Comparison of ENCODE assay signal across 31 mouse cellular contexts in the genomic region with DNA sequence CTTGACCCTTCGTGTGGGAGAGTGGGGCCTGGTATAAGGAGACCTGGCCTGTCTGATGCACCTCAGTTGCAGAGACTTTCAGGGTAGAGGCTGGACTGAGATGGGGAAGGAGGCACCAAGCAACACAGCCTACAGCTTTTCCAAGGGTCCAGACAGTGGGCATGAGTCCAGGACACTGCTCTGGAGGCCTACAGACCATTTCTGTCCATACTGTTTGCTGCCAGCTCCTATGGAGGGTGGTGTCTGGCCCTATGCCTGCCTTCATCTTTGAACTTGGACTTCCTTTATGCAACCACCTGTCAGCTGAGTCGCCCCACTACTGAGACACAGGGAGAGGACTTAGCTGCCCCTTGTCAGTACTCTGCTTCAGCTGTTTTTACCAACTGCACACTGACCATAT.
"Had no signal": no experiment of that assay in that cellular context is flagged by ENCODE, and none has a peak within 500 bp of the region (broad histone marks: within the 10 kb centered on the region; RNA-seq: fewer than 3 reads in every experiment).

No protein-coding gene starts in this region.

- H3K4me1 ChIP-seq: liver, embryonic 12.5 days; liver, embryonic 13.5 days; liver, embryonic 15.5 days; lung, embryonic 15.5 days; megakaryocyte, embryonic 14.5 days had no signal

- ATAC-seq: liver, embryonic 12.5 days; liver, postnatal 0 days; lung, postnatal 0 days; midbrain, embryonic 13.5 days; midbrain, embryonic 15.5 days; midbrain, embryonic 16.5 days had no signal

- H3K9me3 ChIP-seq: limb, embryonic 10.5 days; limb, embryonic 12.5 days; limb, embryonic 13.5 days; limb, embryonic 15.5 days; liver, embryonic 12.5 days; liver, embryonic 13.5 days; liver, embryonic 15.5 days; lung, embryonic 15.5 days; midbrain, embryonic 10.5 days; midbrain, embryonic 12.5 days; midbrain, embryonic 13.5 days; midbrain, embryonic 15.5 days; neural tube, embryonic 12.5 days; neural tube, embryonic 13.5 days had no signal

- DNase-seq: liver, embryonic 13.5 days; liver, postnatal 0 days; lung, adult 18-20 months; lung, adult 2 months; lung, embryonic 14.5 days; lung, postnatal 10 days; lung, postnatal 14 days; lung, postnatal 36 days; lung, postnatal 4 days; midbrain, embryonic 14.5 days had no signal

- H3K4me2 ChIP-seq: limb, embryonic 12.5 days; limb, embryonic 13.5 days; limb, embryonic 15.5 days; liver, embryonic 11.5 days; liver, embryonic 12.5 days; liver, embryonic 13.5 days; liver, embryonic 15.5 days; lung, embryonic 14.5 days; lung, embryonic 15.5 days; midbrain, embryonic 11.5 days; midbrain, embryonic 12.5 days; midbrain, embryonic 13.5 days; midbrain, embryonic 15.5 days; neural tube, embryonic 12.5 days; neural tube, embryonic 13.5 days had no signal

- H3K36me3 ChIP-seq: limb, embryonic 10.5 days; limb, embryonic 12.5 days; limb, embryonic 13.5 days; limb, embryonic 15.5 days; liver, embryonic 12.5 days; liver, embryonic 13.5 days; liver, embryonic 15.5 days; lung, embryonic 15.5 days; midbrain, embryonic 10.5 days; midbrain, embryonic 12.5 days; midbrain, embryonic 13.5 days; midbrain, embryonic 15.5 days; neural tube, embryonic 12.5 days; neural tube, embryonic 13.5 days had no signal

- H3K27me3 ChIP-seq: midbrain, embryonic 15.5 days; neural tube, embryonic 13.5 days had no signal

- H3K9ac ChIP-seq: limb, embryonic 12.5 days; limb, embryonic 13.5 days; limb, embryonic 15.5 days; liver, embryonic 12.5 days; liver, embryonic 13.5 days; liver, embryonic 14.5 days; liver, embryonic 15.5 days; liver, postnatal 0 days; lung, embryonic 14.5 days; lung, embryonic 15.5 days; midbrain, embryonic 12.5 days; midbrain, embryonic 13.5 days; midbrain, embryonic 15.5 days; neural tube, embryonic 12.5 days; neural tube, embryonic 13.5 days had no signal

- H3K27ac ChIP-seq: limb, embryonic 10.5 days; limb, embryonic 12.5 days; limb, embryonic 13.5 days; limb, embryonic 15.5 days; liver, embryonic 12.5 days; liver, embryonic 13.5 days; liver, embryonic 14.5 days; liver, embryonic 15.5 days; lung, embryonic 15.5 days; macrophage; midbrain, embryonic 10.5 days; midbrain, embryonic 12.5 days; midbrain, embryonic 13.5 days; midbrain, embryonic 15.5 days; neural tube, embryonic 12.5 days; neural tube, embryonic 13.5 days had no signal

- H3K4me3 ChIP-seq: limb, embryonic 10.5 days; limb, embryonic 12.5 days; limb, embryonic 13.5 days; limb, embryonic 15.5 days; liver, embryonic 12.5 days; liver, embryonic 13.5 days; liver, embryonic 15.5 days; lung, embryonic 15.5 days; megakaryocyte, embryonic 14.5 days; midbrain, embryonic 10.5 days; midbrain, embryonic 12.5 days; midbrain, embryonic 13.5 days; midbrain, embryonic 15.5 days; myocyte; neural tube, embryonic 12.5 days; neural tube, embryonic 13.5 days had no signal
